Mouse (Mus musculus) brain, embryonic 14.5 days (tissue): ENCODE results near the gene Armh2. TPM values are rescaled to one million over a fixed set of nuclear protein-coding genes. Genes with fewer than 3 reads are reported as not detected.

Experiments used
- DNase-seq: peaks from one replicate; pipeline ENCODE4 v3.0.0-alpha.2; 2011; ENCODE audit warnings: low read depth
- CTCF ChIP-seq: fragments of 200-500 bp; IDR thresholded peaks from 2 replicates; pipeline ENCODE4 v1.5.1; 2012; ENCODE audit warnings: inconsistent platforms, mild to moderate bottlenecking, moderate library complexity, borderline replicate concordance; ENCODE audit not compliant: insufficient read depth, insufficient read length; ENCODE audit errors: extremely low read depth
- POLR2A ChIP-seq: fragments of 200-500 bp; IDR thresholded peaks from 2 replicates; pipeline ENCODE4 v1.6.1; 2012; ENCODE audit warnings: mild to moderate bottlenecking, inconsistent platforms, borderline replicate concordance; ENCODE audit not compliant: poor library complexity, insufficient read depth, insufficient read length, severe bottlenecking; ENCODE audit errors: extremely low read depth
- polyA plus RNA-seq: library from polyadenylated mRNA; depleted of rRNA; stranded (reverse); fragments of >200 nt; gene quantifications from 2 replicates; pipeline ENCODE4 v1.2.3, GENCODE M21; 2012; rRNA removed

Armh2 gene
- polyA plus RNA-seq: 0.10 TPM in 1 of 2 replicates, not detected in the other

- TF ChIP-seq CTCF (no peak), POLR2A (no peak)
- no peak for DNase-seq
Measured at GRCm38 (mm10) chr13:24741028-24741427, at the start of gene Armh2. Gene Armh2 (plus strand): TSS chr13:24741232.

- DNase-seq: no peak
- no peak for TF ChIP-seq POLR2A
- TF ChIP-seq CTCF: no peak
Measured at GRCm38 (mm10) chr13:24693312-24693711, 47.7 kb upstream of the Armh2 start.

GRCm38 (mm10) chr13:24698746-24699145, 42.3 kb upstream of the Armh2 start:
- TF ChIP-seq CTCF: no peak
- no peak for TF ChIP-seq POLR2A
- no peak for DNase-seq

GRCm38 (mm10) chr13:24702128-24702527, 38.9 kb upstream of the Armh2 start:
- TF ChIP-seq CTCF (no peak), POLR2A (no peak)
- no peak for DNase-seq

- DNase-seq: no peak
- no peak for TF ChIP-seq CTCF
- no peak for TF ChIP-seq POLR2A
Measured at GRCm38 (mm10) chr13:24709656-24710396, 31.2 kb upstream of the Armh2 start.

GRCm38 (mm10) chr13:24710968-24711367, 30.1 kb upstream of the Armh2 start:
- DNase-seq: no peak

GRCm38 (mm10) chr13:24712581-24713130, 28.4 kb upstream of the Armh2 start:
- TF ChIP-seq CTCF: no peak
- no peak for TF ChIP-seq POLR2A
- no peak for DNase-seq

More at GRCm38 (mm10) chr13:24710968-24711367, 30.1 kb upstream of the Armh2 start:
- no peak for TF ChIP-seq CTCF
- no peak for TF ChIP-seq POLR2A

- DNase-seq: peak; percentile 89
- TF ChIP-seq CTCF: peak; percentile 97
- no peak for TF ChIP-seq POLR2A
Measured at GRCm38 (mm10) chr13:24713434-24714000, 27.5 kb upstream of the Armh2 start.

GRCm38 (mm10) chr13:24714360-24714885, 26.6 kb upstream of the Armh2 start:
- DNase-seq: no peak
- TF ChIP-seq CTCF (no peak), POLR2A (no peak)

GRCm38 (mm10) chr13:24715601-24716000, 25.4 kb upstream of the Armh2 start:
- TF ChIP-seq POLR2A (no peak), CTCF (no peak)
- no peak for DNase-seq

- TF ChIP-seq POLR2A (no peak), CTCF (no peak)
- DNase-seq: no peak
Measured at GRCm38 (mm10) chr13:24716441-24716840, 24.6 kb upstream of the Armh2 start.

GRCm38 (mm10) chr13:24717677-24718076, 23.4 kb upstream of the Armh2 start:
- TF ChIP-seq CTCF: no peak
- TF ChIP-seq POLR2A: no peak
- no peak for DNase-seq

- DNase-seq: no peak
- no peak for TF ChIP-seq CTCF
- TF ChIP-seq POLR2A: no peak
Measured at GRCm38 (mm10) chr13:24721502-24721901, 19.5 kb upstream of the Armh2 start.
